Mouse (Mus musculus): ENCODE data around the gene Fam120b. TPM values are rescaled to one million over a fixed set of nuclear protein-coding genes. Genes with fewer than 3 reads are reported as not detected.

Gene Fam120b
- polyA plus RNA-seq, 1 experiment from 2014 or later: 42.4 TPM

DNA sequence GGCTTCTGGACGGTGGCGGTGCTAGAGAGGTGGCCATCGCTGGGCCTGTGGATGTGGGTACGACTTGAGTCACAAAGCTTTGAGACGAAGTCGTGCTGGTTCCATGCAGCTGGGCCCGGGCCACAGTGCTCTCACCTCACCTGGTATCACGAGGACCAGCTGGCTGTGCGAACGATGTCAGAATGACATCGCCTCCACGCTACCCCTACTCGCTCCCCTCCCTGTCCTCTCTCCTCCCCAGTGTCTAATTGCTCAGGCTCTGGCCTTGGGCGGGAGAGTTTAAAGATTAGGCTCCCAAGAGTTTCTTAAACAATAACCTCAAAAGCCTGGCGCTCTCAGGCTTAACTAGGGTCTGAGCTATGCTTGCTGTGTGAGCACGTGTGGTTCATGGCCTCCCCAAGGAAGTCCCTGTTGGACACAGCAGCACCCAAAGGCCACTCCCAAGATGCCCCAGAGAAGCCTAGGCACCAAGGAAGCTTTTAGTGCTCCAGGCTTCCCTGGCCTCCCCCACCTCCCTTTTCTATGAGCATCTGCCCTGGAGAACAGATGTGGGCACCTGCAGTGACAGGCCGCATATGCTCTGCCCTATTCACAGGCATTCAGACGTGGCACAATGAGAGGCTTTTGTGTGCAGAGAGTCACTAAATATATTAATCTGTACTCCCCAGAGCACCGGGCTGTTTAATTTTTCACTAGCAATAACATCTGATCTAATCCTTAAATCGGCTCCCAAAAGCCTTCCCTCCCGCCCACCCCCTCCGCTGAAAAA is 14.7 kb upstream of the Fam120b start:
- Histone ChIP-seq H3K9me3 (no peaks in the 10 kb centered on the region), H3K9ac (peak overlapping the region; percentile 73), H3K4me3 (peak overlapping the region; percentile 48), H3K4me2 (peak overlapping the region; percentile 87), H3K36me3 (no peaks in the 10 kb centered on the region), H3K27me3 (peaks cover 18% of the 10 kb centered on the region; the same call in 1 of the 2 replicates), H3K27ac (replicated peaks) (peak overlapping the region; percentile 53), H3K4me1 (replicated peaks) (peaks cover 63% of the 10 kb centered on the region)
- WGBS: 2% methylated on average over 22 of the region's 22 CpGs
- ATAC-seq (ENCODE audit: low read depth): peak; percentile 33; the same call in 1 of the 2 replicates

DNA sequence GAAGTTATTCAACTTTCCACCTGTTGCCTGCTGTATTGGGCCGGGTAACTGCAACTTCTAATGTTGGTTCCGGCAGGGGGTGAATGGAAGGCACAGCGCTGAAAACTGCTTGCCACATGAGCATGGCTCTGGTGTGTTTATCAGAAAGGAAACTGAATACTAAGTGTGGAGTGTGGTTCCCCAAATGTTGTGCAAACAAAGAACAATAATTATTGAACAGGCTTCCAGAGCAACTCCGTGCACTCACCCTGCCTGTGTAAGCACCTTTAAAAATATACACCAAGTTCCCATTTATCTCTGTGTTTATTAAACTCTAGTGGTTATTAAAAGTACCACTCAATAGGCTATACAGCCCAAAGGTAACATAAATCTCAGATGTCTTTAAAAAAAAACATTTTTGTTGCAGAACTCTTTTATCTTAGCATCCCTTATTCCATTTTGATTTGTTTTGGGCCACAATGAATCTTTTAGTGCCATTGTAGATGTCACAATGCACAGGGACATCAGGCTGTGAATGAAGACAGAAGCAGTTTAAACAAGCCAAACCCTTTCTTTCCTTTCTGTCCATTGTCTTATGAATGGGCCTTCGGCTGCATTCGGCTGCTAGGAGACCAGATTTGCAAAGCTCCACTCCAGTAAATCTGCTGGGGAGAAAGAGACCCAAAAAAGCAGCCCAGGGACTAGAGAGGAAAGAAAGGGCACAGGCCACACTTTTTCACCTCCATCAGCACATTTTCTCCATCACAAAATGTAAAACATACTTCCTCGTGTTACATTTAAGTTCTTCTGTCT is 13.9 kb upstream of the Fam120b start:
- 7% methylated on average over 7 of the region's 7 CpGs for WGBS
- Histone ChIP-seq H3K4me2 (peak overlapping the region; percentile 87), H3K4me1 (replicated peaks) (peaks cover 57% of the 10 kb centered on the region)

DNA sequence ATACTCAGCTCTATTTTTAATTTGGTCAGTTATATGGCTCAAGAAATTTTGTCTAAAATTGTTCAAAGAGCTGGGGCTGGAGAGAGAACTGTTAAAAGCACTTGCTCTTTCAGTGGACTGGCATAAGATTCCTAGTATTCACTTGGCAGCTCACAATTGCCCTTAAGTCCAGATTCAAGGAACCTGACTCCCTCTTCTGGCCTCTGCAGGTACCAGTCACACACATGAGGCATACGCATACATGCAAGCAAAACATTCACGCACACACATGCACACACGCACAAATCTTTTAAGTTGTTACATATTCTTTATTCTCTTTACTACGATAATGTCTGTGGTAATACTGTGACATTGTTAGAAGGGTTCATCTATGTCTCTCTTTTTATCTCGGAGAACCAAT is 12.6 kb upstream of the Fam120b start:
- H3K9ac ChIP-seq: no peak overlapping the region

More for the DNA sequence above, 13.9 kb upstream of the Fam120b start:
- H3K36me3 ChIP-seq: no peaks in the 10 kb centered on the region
- H3K27me3 ChIP-seq: peaks cover 18% of the 10 kb centered on the region; the same call in 1 of the 2 replicates
- no peak overlapping the region for H3K9ac ChIP-seq
- H3K9me3 ChIP-seq: no peaks in the 10 kb centered on the region
- H3K27ac ChIP-seq (replicated peaks): no peak overlapping the region
- ATAC-seq (ENCODE audit: low read depth): no peak
- H3K4me3 ChIP-seq: no peak overlapping the region

DNA sequence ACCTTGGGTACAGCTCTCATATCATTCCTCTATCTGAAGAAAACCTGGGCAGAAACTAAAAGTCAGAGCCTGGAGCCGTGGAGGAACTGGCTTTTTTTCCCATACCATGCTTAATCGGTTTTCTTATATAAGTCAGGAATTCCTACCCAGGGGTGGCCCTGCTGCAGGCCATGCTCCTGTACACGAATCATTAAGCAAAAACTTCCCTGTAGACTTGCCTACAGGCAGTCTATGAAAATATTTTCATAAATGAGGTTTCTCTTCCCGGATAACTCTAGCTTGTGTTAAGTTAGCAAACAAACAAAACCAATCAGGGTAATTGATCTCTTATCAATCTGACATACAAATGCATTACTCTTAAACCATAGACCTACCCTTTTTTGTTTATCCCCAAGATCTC is 7.1 kb upstream of the Fam120b start:
- no peak for ATAC-seq (ENCODE audit: low read depth)
- no peaks in the 10 kb centered on the region for H3K4me1 ChIP-seq (replicated peaks)
- no peak overlapping the region for H3K9ac ChIP-seq
- H3K36me3 ChIP-seq: no peaks in the 10 kb centered on the region
- H3K4me3 ChIP-seq: no peak overlapping the region
- no peak overlapping the region for H3K4me2 ChIP-seq
- H3K27ac ChIP-seq (replicated peaks): no peak overlapping the region
- peaks cover 18% of the 10 kb centered on the region for H3K27me3 ChIP-seq
- 83% methylated on average over 4 of the region's 4 CpGs for WGBS
- no peaks in the 10 kb centered on the region for H3K9me3 ChIP-seq

More for the DNA sequence above, 12.6 kb upstream of the Fam120b start:
- Histone ChIP-seq H3K4me2 (no peak overlapping the region), H3K36me3 (no peaks in the 10 kb centered on the region), H3K4me1 (replicated peaks) (peaks cover 44% of the 10 kb centered on the region), H3K9me3 (no peaks in the 10 kb centered on the region), H3K27me3 (peaks cover 20% of the 10 kb centered on the region; the same call in 1 of the 2 replicates), H3K4me3 (no peak overlapping the region), H3K27ac (replicated peaks) (no peak overlapping the region)
- WGBS: 95% methylated on average over 5 of the region's 5 CpGs
- ATAC-seq (ENCODE audit: low read depth): no peak

DNA sequence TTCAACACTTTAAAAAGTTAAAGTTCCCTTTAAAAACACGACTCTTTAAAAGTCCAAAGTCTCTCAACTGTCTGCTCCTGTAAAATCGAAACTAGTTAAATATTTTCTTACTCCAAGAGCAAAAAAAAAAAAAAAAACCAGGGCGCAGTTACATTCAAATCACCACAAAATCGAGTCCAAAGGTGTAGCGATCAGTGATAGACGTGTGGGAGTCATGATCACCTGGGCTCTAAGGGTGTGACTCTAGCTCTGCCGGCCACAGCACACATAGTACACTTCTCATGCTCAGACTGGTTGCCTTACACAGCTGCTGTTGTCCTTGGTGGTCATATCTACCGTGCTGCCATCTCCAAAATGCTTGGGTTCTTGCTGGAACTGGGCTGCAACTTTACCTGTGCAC is 6.6 kb upstream of the Fam120b start:
- no peaks in the 10 kb centered on the region for H3K36me3 ChIP-seq
- no peak for ATAC-seq (ENCODE audit: low read depth)
- no peak overlapping the region for H3K27ac ChIP-seq (replicated peaks)
- no peak overlapping the region for H3K4me3 ChIP-seq
- 83% methylated on average over 8 of the region's 8 CpGs for WGBS
- H3K9ac ChIP-seq: no peak overlapping the region
- no peaks in the 10 kb centered on the region for H3K4me1 ChIP-seq (replicated peaks)
- peaks cover 20% of the 10 kb centered on the region for H3K27me3 ChIP-seq
- no peaks in the 10 kb centered on the region for H3K9me3 ChIP-seq
- no peak overlapping the region for H3K4me2 ChIP-seq

DNA sequence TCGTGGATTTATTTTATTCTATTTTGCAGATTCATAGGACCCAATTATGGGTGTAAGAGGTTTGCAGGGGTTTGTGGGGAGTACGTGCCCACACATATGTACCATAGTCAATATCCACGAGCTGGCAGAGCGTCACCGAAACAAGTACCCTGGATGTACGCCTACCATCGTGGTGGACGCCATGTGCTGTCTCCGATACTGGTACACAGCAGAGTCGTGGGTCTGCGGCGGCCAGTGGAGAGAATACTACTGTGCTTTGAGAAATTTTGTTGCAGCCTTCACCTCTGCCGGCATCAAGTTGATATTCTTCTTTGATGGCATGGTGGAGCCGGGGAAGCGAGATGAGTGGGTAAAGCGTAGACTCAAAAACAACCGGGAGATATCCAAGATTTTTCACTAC is 5.7 kb downstream of the Fam120b start:
- ATAC-seq (ENCODE audit: low read depth): no peak

DNA sequence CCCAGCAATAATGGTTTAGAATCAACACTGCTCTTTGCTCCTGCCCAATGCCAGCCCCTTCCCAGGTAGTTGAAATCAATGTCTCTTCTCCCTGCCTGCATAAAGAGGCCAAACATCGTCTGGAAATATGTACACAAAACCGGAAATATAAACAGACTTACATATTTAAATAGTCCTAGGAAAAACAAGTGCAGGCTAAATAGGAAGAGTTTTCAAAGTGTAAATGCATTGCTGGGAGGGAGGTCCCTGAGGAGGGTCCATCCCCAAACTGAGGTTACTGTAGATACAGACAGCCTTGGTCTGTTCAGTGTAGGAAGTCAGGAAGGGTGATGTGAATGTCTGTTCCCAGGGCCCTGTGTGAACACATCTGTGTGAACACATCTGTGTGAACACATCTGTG is 10.6 kb downstream of the Fam120b start:
- no peak overlapping the region for H3K4me2 ChIP-seq
- H3K4me1 ChIP-seq (replicated peaks): no peaks in the 10 kb centered on the region
- peaks cover 98% of the 10 kb centered on the region for H3K36me3 ChIP-seq
- no peak overlapping the region for H3K27ac ChIP-seq (replicated peaks)
- no peaks in the 10 kb centered on the region for H3K9me3 ChIP-seq
- no peak overlapping the region for H3K9ac ChIP-seq
- WGBS: 94% methylated on average over 2 of the region's 2 CpGs
- H3K27me3 ChIP-seq: no peaks in the 10 kb centered on the region
- no peak for ATAC-seq (ENCODE audit: low read depth)
- no peak overlapping the region for H3K4me3 ChIP-seq

More for the DNA sequence above, 5.7 kb downstream of the Fam120b start:
- H3K9ac ChIP-seq: no peak overlapping the region
- no peak overlapping the region for H3K4me2 ChIP-seq
- no peak overlapping the region for H3K4me3 ChIP-seq
- 95% methylated on average over 17 of the region's 17 CpGs for WGBS
- H3K4me1 ChIP-seq (replicated peaks): peaks cover 25% of the 10 kb centered on the region
- H3K36me3 ChIP-seq: peaks cover 50% of the 10 kb centered on the region
- no peaks in the 10 kb centered on the region for H3K9me3 ChIP-seq
- no peaks in the 10 kb centered on the region for H3K27me3 ChIP-seq
- H3K27ac ChIP-seq (replicated peaks): no peak overlapping the region

DNA sequence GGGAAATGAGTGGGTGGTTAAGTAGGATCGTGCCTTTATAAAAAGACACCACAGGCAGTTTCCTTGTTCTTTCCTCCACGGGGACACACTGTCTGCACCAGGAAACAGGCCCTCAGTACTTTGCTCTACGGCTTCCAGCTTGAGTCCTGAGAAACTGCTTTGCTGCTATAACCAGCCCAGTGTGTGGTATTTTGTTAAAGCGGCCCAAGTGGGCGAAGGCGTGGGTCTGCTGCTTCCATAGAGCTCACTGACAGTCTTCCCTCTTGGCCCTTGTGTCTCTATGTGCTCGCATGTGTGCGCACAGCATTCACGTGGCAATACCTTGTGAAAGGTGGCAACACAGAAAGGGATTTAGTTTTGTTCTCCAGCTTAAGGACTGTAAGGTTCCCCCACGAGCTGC is 13.3 kb downstream of the Fam120b start:
- no peak overlapping the region for H3K9ac ChIP-seq
- H3K4me2 ChIP-seq: no peak overlapping the region
- no peaks in the 10 kb centered on the region for H3K9me3 ChIP-seq
- no peaks in the 10 kb centered on the region for H3K27me3 ChIP-seq
- WGBS: 90% methylated on average over 10 of the region's 10 CpGs
- no peak overlapping the region for H3K4me3 ChIP-seq
- no peak overlapping the region for H3K27ac ChIP-seq (replicated peaks)
- no peak for ATAC-seq (ENCODE audit: low read depth)
- H3K36me3 ChIP-seq: peaks cover 96% of the 10 kb centered on the region
- H3K4me1 ChIP-seq (replicated peaks): no peaks in the 10 kb centered on the region

DNA sequence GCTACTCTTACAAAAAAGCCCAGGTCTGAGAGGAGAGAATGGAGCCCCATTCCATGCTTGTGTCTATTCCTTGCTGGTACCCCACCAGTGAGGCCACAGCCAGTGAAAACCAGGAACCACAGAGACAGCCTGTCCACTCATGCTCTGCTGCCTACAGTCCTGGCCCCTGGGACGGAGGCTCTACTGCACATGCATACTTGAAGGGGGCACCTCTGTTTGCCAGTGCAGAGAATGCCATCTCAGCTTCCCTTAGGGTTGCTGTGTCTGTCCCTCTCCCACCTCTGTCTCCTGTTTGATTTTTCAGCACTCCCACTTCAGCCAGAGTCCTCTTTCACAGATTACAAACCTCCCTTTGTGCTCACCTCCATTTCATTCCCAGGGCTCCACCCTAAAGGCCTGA is 14.9 kb downstream of the Fam120b start:
- Histone ChIP-seq H3K36me3 (peaks cover 97% of the 10 kb centered on the region), H3K9me3 (no peaks in the 10 kb centered on the region), H3K27me3 (no peaks in the 10 kb centered on the region), H3K4me3 (no peak overlapping the region), H3K4me1 (replicated peaks) (no peaks in the 10 kb centered on the region), H3K4me2 (no peak overlapping the region), H3K9ac (no peak overlapping the region), H3K27ac (replicated peaks) (no peak overlapping the region)
- WGBS: 83% methylated on average over 1 of the region's 1 CpGs
- no peak for ATAC-seq (ENCODE audit: low read depth)

DNA sequence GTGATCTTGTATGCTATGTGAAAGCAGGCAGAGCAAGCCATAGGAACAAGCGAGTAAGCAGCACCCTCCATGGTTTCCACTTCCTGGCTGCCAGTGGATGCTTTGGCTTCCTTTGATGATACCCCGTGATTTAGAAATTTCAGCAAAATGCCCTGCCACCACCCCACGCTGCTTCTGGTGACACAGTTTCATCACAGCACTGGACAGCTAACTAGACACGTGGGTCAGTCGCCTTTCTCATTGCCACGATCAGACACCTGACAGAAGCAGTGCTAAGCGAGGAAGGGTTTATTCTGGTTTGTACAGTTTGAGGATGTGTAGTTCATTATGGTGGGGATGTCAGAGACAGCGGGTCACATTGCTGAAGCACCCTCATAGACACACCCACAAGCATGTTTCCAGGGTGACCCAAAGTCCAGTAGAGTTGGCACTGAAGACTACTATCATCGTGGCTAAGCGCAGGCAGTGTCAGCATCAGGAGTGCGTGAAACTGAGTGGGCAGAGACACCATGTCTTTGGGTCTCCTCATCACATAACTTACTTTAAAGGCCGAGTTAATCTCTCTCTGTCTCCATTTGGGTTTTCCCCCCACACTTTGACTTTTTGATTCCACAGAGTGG is 20.7 kb downstream of the Fam120b start:
- Histone ChIP-seq H3K9me3 (no peaks in the 10 kb centered on the region), H3K9ac (no peak overlapping the region), H3K36me3 (peaks cover 98% of the 10 kb centered on the region), H3K4me1 (replicated peaks) (no peaks in the 10 kb centered on the region), H3K27ac (replicated peaks) (no peak overlapping the region), H3K27me3 (no peaks in the 10 kb centered on the region), H3K4me3 (no peak overlapping the region), H3K4me2 (no peak overlapping the region)
- ATAC-seq (ENCODE audit: low read depth): no peak
- 91% methylated on average over 12 of the region's 12 CpGs for whole genome bisulfite sequencing

DNA sequence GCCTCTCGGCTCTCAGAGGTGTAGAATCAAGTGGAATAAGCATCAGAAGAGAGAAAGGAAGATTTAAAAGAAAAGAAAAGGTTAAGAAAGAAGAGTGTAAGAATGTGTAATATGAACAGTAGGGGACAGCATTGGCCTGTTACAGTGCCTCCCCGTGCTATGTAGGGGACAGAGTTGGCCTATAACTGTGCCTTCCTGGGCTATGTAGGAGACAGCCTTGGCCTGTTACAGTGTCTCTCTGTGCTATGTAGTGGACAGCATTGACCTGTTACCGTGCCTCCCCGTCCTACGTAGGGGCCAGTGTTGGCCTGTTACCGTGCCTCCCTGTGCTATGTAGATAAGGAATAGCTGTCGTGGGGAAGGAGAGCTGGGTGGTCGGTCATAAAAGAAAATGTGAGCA is 23.5 kb downstream of the Fam120b start:
- H3K9ac ChIP-seq: no peak overlapping the region
- no peaks in the 10 kb centered on the region for H3K4me1 ChIP-seq (replicated peaks)
- WGBS: 88% methylated on average over 8 of the region's 8 CpGs
- H3K9me3 ChIP-seq: no peaks in the 10 kb centered on the region
- peaks cover 98% of the 10 kb centered on the region for H3K36me3 ChIP-seq
- no peak overlapping the region for H3K4me2 ChIP-seq
- no peaks in the 10 kb centered on the region for H3K27me3 ChIP-seq
- no peak for ATAC-seq (ENCODE audit: low read depth)
- H3K4me3 ChIP-seq: no peak overlapping the region
- H3K27ac ChIP-seq (replicated peaks): no peak overlapping the region

DNA sequence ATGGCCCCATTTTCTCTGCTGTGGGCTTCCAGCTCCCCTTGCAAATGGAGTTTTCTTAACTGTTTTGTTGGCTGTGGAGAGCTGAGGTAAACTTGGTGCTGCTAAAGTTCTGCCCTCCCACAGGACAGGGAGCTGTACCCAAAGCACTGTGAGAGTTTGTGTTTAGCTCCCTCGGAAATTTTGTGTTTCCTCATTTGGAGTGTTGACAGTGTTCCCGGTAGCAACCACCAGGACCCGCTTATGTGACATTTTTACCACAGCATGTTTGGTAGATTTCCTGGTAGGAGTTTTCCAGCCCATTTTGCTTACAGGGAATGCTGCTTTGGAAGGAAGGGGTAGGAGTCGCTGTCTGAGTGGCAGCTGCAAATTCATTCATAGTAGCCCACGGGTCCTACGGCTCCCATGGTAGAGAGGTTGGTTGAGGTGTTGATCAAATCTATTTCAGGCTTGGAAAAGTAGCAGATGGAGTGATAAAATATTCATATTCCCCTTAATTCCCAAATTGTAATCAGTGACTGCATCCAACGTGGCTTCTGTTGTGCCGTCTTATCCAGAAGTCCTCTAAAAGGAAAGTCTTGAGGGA is 24.1 kb downstream of the Fam120b start:
- no peaks in the 10 kb centered on the region for H3K4me1 ChIP-seq (replicated peaks)
- H3K27ac ChIP-seq (replicated peaks): no peak overlapping the region
- peaks cover 98% of the 10 kb centered on the region for H3K36me3 ChIP-seq
- no peak for ATAC-seq (ENCODE audit: low read depth)
- H3K27me3 ChIP-seq: no peaks in the 10 kb centered on the region
- 81% methylated on average over 8 of the region's 8 CpGs for WGBS
- no peak overlapping the region for H3K4me3 ChIP-seq
- no peak overlapping the region for H3K4me2 ChIP-seq
- no peaks in the 10 kb centered on the region for H3K9me3 ChIP-seq
- no peak overlapping the region for H3K9ac ChIP-seq
